In the genomic region with DNA sequence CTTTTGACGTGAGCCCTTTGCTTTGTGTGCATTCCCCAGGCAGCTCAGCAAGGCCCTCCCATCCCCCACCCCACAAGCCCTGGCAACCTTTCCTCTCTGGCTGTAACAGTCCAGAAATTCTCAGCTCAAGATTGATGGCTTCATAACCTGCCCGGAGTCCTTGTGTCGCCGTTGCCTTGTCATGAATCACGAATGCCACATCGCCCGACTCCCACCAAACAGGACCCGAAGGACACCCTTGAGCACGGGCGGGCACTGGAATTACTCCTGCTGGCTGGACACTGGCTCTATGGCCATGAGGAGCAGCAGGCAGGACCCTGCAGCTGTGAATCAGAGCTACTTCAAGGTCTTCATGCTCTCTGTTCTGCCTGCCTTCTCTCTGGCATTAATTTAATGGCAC, we compare ENCODE assay signal across 11 mouse cellular contexts.
A peak's percentile ranks its signal among the peaks of the same experiment; 100 is the strongest.
DNase-seq lines count a peak whose midpoint lies in the region; ATAC-seq lines count a peak whose summit lies in the region.
"Had no signal": no experiment of that assay in that cellular context is flagged by ENCODE, and none has a peak within 500 bp of the region (broad histone marks: within the 10 kb centered on the region; RNA-seq: fewer than 3 reads in every experiment).

No protein-coding gene starts in this region.

- WGBS in midbrain, embryonic 11.5 days = 76% methylated on average over 10 of the region's 10 CpGs
- WGBS in midbrain, embryonic 15.5 days = 64% methylated on average over 10 of the region's 10 CpGs
- 20% methylated on average over 10 of the region's 10 CpGs for WGBS in kidney, embryonic 16.5 days
- 40% methylated on average over 10 of the region's 10 CpGs for WGBS in neural tube, embryonic 15.5 days
- 79% methylated on average over 10 of the region's 10 CpGs for WGBS in forebrain, embryonic 16.5 days

- no peak overlapping the region for H3K4me3 ChIP-seq in midbrain, embryonic 11.5 days (ENCODE audit: low read depth, low read length)
- H3K4me3 ChIP-seq in midbrain, embryonic 15.5 days = no peak overlapping the region
- no peak overlapping the region for H3K4me3 ChIP-seq in kidney, embryonic 16.5 days (ENCODE audit: low read length)
- no peak overlapping the region for H3K4me3 ChIP-seq in neural tube, embryonic 15.5 days (replicated peaks)
- no peak overlapping the region for H3K4me3 ChIP-seq in forebrain, embryonic 16.5 days (replicated peaks; ENCODE audit: low read length)
- H3K4me3 ChIP-seq: forebrain, embryonic 13.5 days; liver, embryonic 13.5 days had no signal

- no peak for ATAC-seq in midbrain, embryonic 11.5 days (ENCODE audit: low FRiP score)
- no peak for ATAC-seq in midbrain, embryonic 15.5 days (replicated peaks)
- ATAC-seq in kidney, embryonic 16.5 days (ENCODE audit: low FRiP score, low TSS enrichment) = no peak; the same call in 1 of the 2 replicates
- no peak for ATAC-seq in neural tube, embryonic 15.5 days (ENCODE audit: low FRiP score)
- no peak for ATAC-seq in forebrain, embryonic 16.5 days
- ATAC-seq: forebrain, embryonic 13.5 days had no signal

- DNase-seq in midbrain, embryonic 11.5 days (ENCODE audit: low spot score, missing footprints) = peak; percentile 70
- DNase-seq in adrenal gland, postnatal 4 days (ENCODE audit: low spot score in 2 of 2) = peak; percentile 34 to 63
- no peak for DNase-seq in urinary bladder, postnatal 36 days (ENCODE audit: low spot score in 2 of 2)
- DNase-seq: heart, adult 18-20 months; liver, embryonic 13.5 days; thymus, postnatal 14 days had no signal

- no peaks in the 10 kb centered on the region for H3K9me3 ChIP-seq in midbrain, embryonic 11.5 days (ENCODE audit: control insufficient read depth, low read length)
- no peaks in the 10 kb centered on the region for H3K9me3 ChIP-seq in midbrain, embryonic 15.5 days
- no peaks in the 10 kb centered on the region for H3K9me3 ChIP-seq in kidney, embryonic 16.5 days (ENCODE audit: low read length)
- H3K9me3 ChIP-seq in neural tube, embryonic 15.5 days (replicated peaks) = no peaks in the 10 kb centered on the region
- no peaks in the 10 kb centered on the region for H3K9me3 ChIP-seq in forebrain, embryonic 16.5 days (ENCODE audit: control insufficient read depth, low read length)
- H3K9me3 ChIP-seq: forebrain, embryonic 13.5 days; liver, embryonic 13.5 days had no signal

- H3K27me3 ChIP-seq in midbrain, embryonic 11.5 days (ENCODE audit: control insufficient read depth, insufficient read depth, low read length) = no peaks in the 10 kb centered on the region
- H3K27me3 ChIP-seq in midbrain, embryonic 15.5 days (replicated peaks) = no peaks in the 10 kb centered on the region
- H3K27me3 ChIP-seq in kidney, embryonic 16.5 days (ENCODE audit: insufficient read depth, low read length) = no peaks in the 10 kb centered on the region
- no peaks in the 10 kb centered on the region for H3K27me3 ChIP-seq in neural tube, embryonic 15.5 days (replicated peaks)
- H3K27me3 ChIP-seq in forebrain, embryonic 16.5 days (replicated peaks; ENCODE audit: control insufficient read depth, insufficient read depth, low read length) = no peaks in the 10 kb centered on the region
- H3K27me3 ChIP-seq: forebrain, embryonic 13.5 days; liver, embryonic 13.5 days had no signal

- no peaks in the 10 kb centered on the region for H3K4me1 ChIP-seq in midbrain, embryonic 11.5 days (ENCODE audit: control insufficient read depth, insufficient read depth, low read length)
- no peaks in the 10 kb centered on the region for H3K4me1 ChIP-seq in midbrain, embryonic 15.5 days
- peaks cover 27% of the 10 kb centered on the region for H3K4me1 ChIP-seq in kidney, embryonic 16.5 days (ENCODE audit: insufficient read depth, low read length)
- H3K4me1 ChIP-seq in neural tube, embryonic 15.5 days = peaks cover 17% of the 10 kb centered on the region
- H3K4me1 ChIP-seq in forebrain, embryonic 16.5 days (replicated peaks; ENCODE audit: control insufficient read depth, insufficient read depth, low read length) = 0 out of 2 replicates have a peak, but pooled peaks cover 3% of the 10 kb centered on the region
- H3K4me1 ChIP-seq: liver, embryonic 13.5 days had no signal

- H3K27ac ChIP-seq in midbrain, embryonic 11.5 days (ENCODE audit: low read depth, low read length) = no peak overlapping the region
- H3K27ac ChIP-seq in midbrain, embryonic 15.5 days = no peak overlapping the region
- H3K27ac ChIP-seq in kidney, embryonic 16.5 days (ENCODE audit: low read length) = no peak overlapping the region
- H3K27ac ChIP-seq in neural tube, embryonic 15.5 days (replicated peaks) = 0 out of 2 replicates have a peak overlapping the region, but pooled peaks have one; percentile 14
- no peak overlapping the region for H3K27ac ChIP-seq in forebrain, embryonic 16.5 days (ENCODE audit: low read length)
- H3K27ac ChIP-seq: forebrain, embryonic 13.5 days; liver, embryonic 13.5 days had no signal

- no peak overlapping the region for H3K4me2 ChIP-seq in midbrain, embryonic 11.5 days
- H3K4me2 ChIP-seq in midbrain, embryonic 15.5 days = no peak overlapping the region
- peak overlapping the region; percentile 11; the same call in 1 of the 2 replicates for H3K4me2 ChIP-seq in kidney, embryonic 16.5 days (replicated peaks; ENCODE audit: low read depth, low read length)
- H3K4me2 ChIP-seq in neural tube, embryonic 15.5 days = 0 out of 2 replicates have a peak overlapping the region, but pooled peaks have one; percentile 7
- no peak overlapping the region for H3K4me2 ChIP-seq in forebrain, embryonic 16.5 days (ENCODE audit: low read length)
- H3K4me2 ChIP-seq: forebrain, embryonic 13.5 days; liver, embryonic 13.5 days had no signal

- no peaks in the 10 kb centered on the region for H3K36me3 ChIP-seq in midbrain, embryonic 11.5 days (ENCODE audit: control insufficient read depth, insufficient read depth, low read length)
- no peaks in the 10 kb centered on the region for H3K36me3 ChIP-seq in midbrain, embryonic 15.5 days (replicated peaks)
- no peaks in the 10 kb centered on the region for H3K36me3 ChIP-seq in kidney, embryonic 16.5 days (ENCODE audit: insufficient read depth, low read length)
- no peaks in the 10 kb centered on the region for H3K36me3 ChIP-seq in neural tube, embryonic 15.5 days
- no peaks in the 10 kb centered on the region for H3K36me3 ChIP-seq in forebrain, embryonic 16.5 days (ENCODE audit: control insufficient read depth, insufficient read depth)
- H3K36me3 ChIP-seq: liver, embryonic 13.5 days had no signal

- no peak overlapping the region for H3K9ac ChIP-seq in midbrain, embryonic 11.5 days (ENCODE audit: low read length)
- no peak overlapping the region for H3K9ac ChIP-seq in midbrain, embryonic 15.5 days
- no peak overlapping the region for H3K9ac ChIP-seq in kidney, embryonic 16.5 days (replicated peaks; ENCODE audit: low read length)
- H3K9ac ChIP-seq in neural tube, embryonic 15.5 days (replicated peaks) = no peak overlapping the region
- H3K9ac ChIP-seq in forebrain, embryonic 16.5 days (replicated peaks; ENCODE audit: low read depth, low read length) = no peak overlapping the region
- H3K9ac ChIP-seq: forebrain, embryonic 13.5 days; liver, embryonic 13.5 days had no signal

Comparison
In these comparisons a context has a peak if more than half of its experiments do, and no peak if none do; other contexts are left out.
1. DNase-seq: peak in midbrain, embryonic 11.5 days (single experiment) and adrenal gland, postnatal 4 days (2 of 2); none in urinary bladder, postnatal 36 days (0 of 2).
2. H3K4me2 ChIP-seq: peak in kidney, embryonic 16.5 days (single experiment) and neural tube, embryonic 15.5 days (single experiment); none in midbrain, embryonic 11.5 days (single experiment), midbrain, embryonic 15.5 days (single experiment) and forebrain, embryonic 16.5 days (single experiment).